Mouse (Mus musculus): ENCODE measurements around the gene Sema4g. TPM values are rescaled to one million over a fixed set of nuclear protein-coding genes. Genes with fewer than 3 reads are reported as not detected.
A peak's percentile ranks its signal among the peaks of the same experiment; 100 is the strongest.

The Sema4g gene
- polyA plus RNA-seq, 1 experiment from 2014 or later: 11.0 TPM

DNA sequence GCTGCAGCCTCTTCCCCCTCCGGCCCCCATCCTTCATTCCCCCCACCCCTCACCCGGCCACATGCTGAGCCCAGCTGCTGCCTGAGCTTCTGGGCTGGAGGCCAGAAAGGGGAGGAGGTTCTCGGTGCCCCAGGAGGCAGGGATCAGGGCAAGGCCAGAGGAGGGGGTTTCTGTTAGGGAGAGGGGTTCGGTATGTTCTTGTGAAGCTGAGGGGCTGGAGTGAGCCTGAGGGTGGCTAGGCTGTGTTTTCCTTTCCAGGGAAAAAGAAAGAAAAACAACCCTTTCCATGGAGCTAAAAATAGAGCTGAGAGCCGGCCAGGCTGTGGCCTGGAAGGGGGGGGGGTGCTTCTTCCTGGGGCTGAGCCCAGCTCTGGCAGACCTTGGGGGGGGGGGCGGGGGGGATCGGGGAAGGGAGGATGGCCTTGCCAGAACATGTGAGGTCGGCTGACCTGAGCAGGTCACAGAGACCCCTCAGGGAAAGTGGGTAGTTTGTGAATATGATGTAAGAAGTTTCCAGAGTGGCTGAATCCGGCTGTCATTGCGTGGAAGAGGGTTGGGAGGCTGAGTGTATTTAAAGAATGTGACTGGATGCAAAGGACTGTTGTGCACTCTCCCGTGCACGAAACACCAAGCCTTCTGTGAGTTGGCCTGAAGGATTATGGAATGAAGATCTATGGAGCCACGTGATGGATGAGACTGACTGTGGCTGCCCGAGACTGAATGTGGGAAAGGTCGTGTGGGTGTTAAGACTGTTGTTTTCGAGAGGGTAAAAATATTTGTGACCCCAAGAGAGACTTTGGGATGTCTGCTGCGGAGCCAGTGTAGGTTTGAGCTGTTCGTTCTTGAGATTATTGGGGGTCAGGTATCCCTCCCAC lies 27.7 kb downstream of the Sema4g start:
- Histone ChIP-seq H3K4me3 (ENCODE audit: low read depth, low read length) (peak overlapping the region; percentile 63), H3K9ac (ENCODE audit: low read length) (peak overlapping the region; percentile 87), H3K4me2 (ENCODE audit: low read length) (peak overlapping the region; percentile 89), H3K36me3 (ENCODE audit: control insufficient read depth, insufficient read depth, low read length) (peaks cover 14% of the 10 kb centered on the region), H3K27me3 (replicated peaks; ENCODE audit: control insufficient read depth, insufficient read depth, low read length) (no peaks in the 10 kb centered on the region), H3K9me3 (replicated peaks; ENCODE audit: control insufficient read depth, low read length) (no peaks in the 10 kb centered on the region), H3K27ac (ENCODE audit: low read depth, low read length) (peak overlapping the region; percentile 97), H3K4me1 (ENCODE audit: control insufficient read depth, insufficient read depth, low read length) (peaks cover 31% of the 10 kb centered on the region)
- WGBS: 2% methylated on average over 17 of the region's 18 CpGs
- ATAC-seq: peak; percentile 27
- DNase-seq (ENCODE audit: low spot score): peak; percentile 87

DNA sequence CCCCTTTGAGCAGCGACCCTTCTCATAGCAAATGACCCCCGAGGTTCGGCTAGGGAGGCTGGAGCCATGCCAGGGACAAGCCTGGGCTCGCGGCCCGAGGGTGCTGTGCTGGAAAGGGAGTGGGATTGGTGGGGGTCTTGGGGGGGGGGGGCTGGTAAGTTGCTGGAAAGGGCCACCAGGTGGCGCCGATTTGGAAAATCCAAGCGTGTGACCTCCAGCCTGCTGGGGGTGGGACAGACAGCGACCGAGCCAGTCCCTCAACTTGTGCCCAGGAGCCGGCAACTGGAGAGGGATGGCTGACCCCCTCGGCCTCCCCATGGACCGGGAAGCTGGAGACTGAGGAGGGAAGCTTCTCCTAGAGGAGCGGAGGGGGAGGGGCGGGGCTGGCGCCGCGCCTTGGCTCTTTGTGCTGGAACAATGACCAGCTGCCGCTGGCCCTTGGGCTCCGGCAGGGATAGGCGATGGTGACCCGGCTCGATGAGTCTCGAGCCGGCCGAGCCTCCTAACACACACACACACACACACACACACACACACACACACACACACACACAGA lies 28.4 kb downstream of the Sema4g start:
- peak overlapping the region; percentile 87 for H3K9ac ChIP-seq (ENCODE audit: low read length)
- peak overlapping the region; percentile 89 for H3K4me2 ChIP-seq (ENCODE audit: low read length)
- no peaks in the 10 kb centered on the region for H3K27me3 ChIP-seq (replicated peaks; ENCODE audit: control insufficient read depth, insufficient read depth, low read length)
- H3K9me3 ChIP-seq (replicated peaks; ENCODE audit: control insufficient read depth, low read length): no peaks in the 10 kb centered on the region
- H3K27ac ChIP-seq (ENCODE audit: low read depth, low read length): peak overlapping the region; percentile 97
- ATAC-seq: peak; percentile 60
- H3K36me3 ChIP-seq (ENCODE audit: control insufficient read depth, insufficient read depth, low read length): peaks cover 14% of the 10 kb centered on the region; the same call in 1 of the 2 replicates
- H3K4me3 ChIP-seq (ENCODE audit: low read depth, low read length): peak overlapping the region; percentile 63
- WGBS: 0% methylated on average over 20 of the region's 27 CpGs
- H3K4me1 ChIP-seq (ENCODE audit: control insufficient read depth, insufficient read depth, low read length): peaks cover 31% of the 10 kb centered on the region
- DNase-seq (ENCODE audit: low spot score): peak; percentile 87

DNA sequence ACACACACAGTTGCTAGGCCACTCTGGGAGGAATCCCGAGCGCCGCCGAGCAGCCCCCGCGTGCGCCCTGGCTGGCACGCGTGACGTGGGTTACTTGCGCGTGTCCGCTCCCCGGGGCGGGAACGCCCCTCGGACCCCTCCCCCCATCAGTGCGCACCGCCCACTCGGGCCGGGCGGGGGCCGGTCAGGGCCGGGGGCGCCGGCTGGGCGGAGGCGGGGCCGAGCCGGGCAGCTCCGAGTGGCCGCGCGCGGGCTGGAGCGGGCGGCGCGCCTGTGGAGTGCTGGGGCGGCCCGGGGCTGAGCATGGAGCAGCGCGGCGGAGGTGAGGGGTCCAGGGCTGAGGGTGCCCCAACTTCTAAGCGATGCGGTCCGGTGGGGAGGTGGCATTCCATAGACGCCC lies 29.0 kb downstream of the Sema4g start:
- Histone ChIP-seq H3K9ac (ENCODE audit: low read length) (peak overlapping the region; percentile 87), H3K9me3 (replicated peaks; ENCODE audit: control insufficient read depth, low read length) (no peaks in the 10 kb centered on the region), H3K27me3 (replicated peaks; ENCODE audit: control insufficient read depth, insufficient read depth, low read length) (no peaks in the 10 kb centered on the region), H3K4me3 (ENCODE audit: low read depth, low read length) (peak overlapping the region; percentile 63), H3K4me1 (ENCODE audit: control insufficient read depth, insufficient read depth, low read length) (peaks cover 31% of the 10 kb centered on the region), H3K36me3 (ENCODE audit: control insufficient read depth, insufficient read depth, low read length) (peaks cover 16% of the 10 kb centered on the region; the same call in 1 of the 2 replicates), H3K27ac (ENCODE audit: low read depth, low read length) (peak overlapping the region; percentile 97), H3K4me2 (ENCODE audit: low read length) (peak overlapping the region; percentile 89)
- WGBS: under 1% methylated on average over 32 of the region's 48 CpGs
- ATAC-seq (peak; percentile 61), DNase-seq (ENCODE audit: low spot score) (peak; percentile 80)

DNA sequence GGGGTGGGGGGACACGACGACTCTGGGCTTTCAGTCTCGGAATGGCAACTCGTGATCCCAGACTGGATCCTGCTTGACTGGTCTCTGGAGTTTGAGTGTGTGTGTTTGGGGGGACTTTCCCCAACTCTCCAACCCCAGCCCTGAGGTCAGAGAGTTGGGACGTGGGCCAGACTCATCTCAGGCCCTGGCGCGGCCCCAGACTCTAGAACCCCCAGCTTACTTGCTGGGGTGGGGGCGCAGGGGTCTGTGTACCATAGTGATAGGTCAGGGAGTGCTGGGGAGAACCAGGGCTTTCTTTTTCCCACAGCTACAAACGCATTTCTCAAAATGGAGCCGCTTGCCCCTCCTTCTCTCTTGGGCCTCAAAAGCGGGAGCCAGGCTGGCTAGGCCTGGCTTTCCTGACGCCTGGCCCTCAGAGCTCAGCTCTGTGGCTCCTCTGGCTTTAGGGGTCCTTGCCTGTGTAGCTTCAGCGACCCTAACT lies 29.5 kb downstream of the Sema4g start:
- peak; percentile 51 for DNase-seq (ENCODE audit: low spot score)
- H3K4me1 ChIP-seq (ENCODE audit: control insufficient read depth, insufficient read depth, low read length): peaks cover 31% of the 10 kb centered on the region

DNA sequence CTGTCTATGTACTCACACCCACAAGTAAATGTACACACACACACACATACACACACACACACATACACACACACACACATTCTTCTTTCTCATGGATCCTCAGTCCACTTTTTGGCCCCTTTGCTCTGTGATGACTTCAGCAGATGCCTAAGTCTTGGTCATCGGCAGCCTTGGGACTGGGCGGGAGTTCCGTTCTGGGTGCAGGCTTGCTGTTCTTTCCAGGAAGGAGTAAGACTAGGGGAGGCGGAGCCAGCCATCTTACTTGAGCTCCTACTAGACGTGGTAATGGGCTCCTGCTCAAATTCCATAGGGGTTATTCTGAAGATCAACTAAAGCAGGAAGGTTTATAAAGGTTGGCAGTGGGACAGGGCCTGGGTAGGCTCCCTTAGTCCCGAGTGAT lies 31.4 kb downstream of the Sema4g start:
- no peak overlapping the region for H3K4me2 ChIP-seq (ENCODE audit: low read length)

More for the DNA sequence above, 29.5 kb downstream of the Sema4g start:
- peak overlapping the region; percentile 97 for H3K27ac ChIP-seq (ENCODE audit: low read depth, low read length)
- H3K4me2 ChIP-seq (ENCODE audit: low read length): peak overlapping the region; percentile 89
- 0% methylated on average over 13 of the region's 13 CpGs for WGBS
- no peaks in the 10 kb centered on the region for H3K9me3 ChIP-seq (replicated peaks; ENCODE audit: control insufficient read depth, low read length)
- peak; percentile 1; the same call in 1 of the 2 replicates for ATAC-seq
- H3K36me3 ChIP-seq (ENCODE audit: control insufficient read depth, insufficient read depth, low read length): peaks cover 18% of the 10 kb centered on the region
- H3K4me3 ChIP-seq (ENCODE audit: low read depth, low read length): peak overlapping the region; percentile 63
- H3K27me3 ChIP-seq (replicated peaks; ENCODE audit: control insufficient read depth, insufficient read depth, low read length): no peaks in the 10 kb centered on the region
- H3K9ac ChIP-seq (ENCODE audit: low read length): peak overlapping the region; percentile 87

DNA sequence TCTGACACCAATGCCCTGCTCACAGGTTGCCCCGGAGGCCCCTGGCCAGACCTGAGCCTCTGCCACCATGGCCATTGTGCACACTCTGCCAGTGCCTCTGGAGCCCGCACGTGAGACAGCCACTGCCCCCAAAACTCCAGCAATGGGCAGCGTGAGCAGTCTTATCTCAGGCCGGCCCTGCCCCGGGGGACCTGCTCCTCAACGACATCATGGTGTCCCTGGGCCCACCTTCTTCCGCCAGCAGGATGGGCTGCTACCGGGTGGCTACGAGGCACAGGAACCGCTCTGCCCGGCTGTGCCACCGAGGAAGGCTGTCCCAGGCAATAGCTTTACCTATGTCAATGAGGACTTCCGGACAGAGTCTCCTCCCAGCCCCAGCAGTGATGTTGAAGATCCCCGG lies 32.5 kb downstream of the Sema4g start:
- Histone ChIP-seq H3K4me2 (ENCODE audit: low read length) (no peak overlapping the region), H3K27ac (ENCODE audit: low read depth, low read length) (no peak overlapping the region), H3K4me1 (ENCODE audit: control insufficient read depth, insufficient read depth, low read length) (peaks cover 17% of the 10 kb centered on the region), H3K9ac (ENCODE audit: low read length) (no peak overlapping the region), H3K27me3 (replicated peaks; ENCODE audit: control insufficient read depth, insufficient read depth, low read length) (no peaks in the 10 kb centered on the region), H3K36me3 (ENCODE audit: control insufficient read depth, insufficient read depth, low read length) (peaks cover 43% of the 10 kb centered on the region), H3K9me3 (replicated peaks; ENCODE audit: control insufficient read depth, low read length) (no peaks in the 10 kb centered on the region), H3K4me3 (ENCODE audit: low read depth, low read length) (no peak overlapping the region)
- no peak for ATAC-seq
- DNase-seq (ENCODE audit: low spot score): no peak
- 93% methylated on average over 15 of the region's 15 CpGs for WGBS

More for the DNA sequence above, 31.4 kb downstream of the Sema4g start:
- peaks cover 26% of the 10 kb centered on the region for H3K4me1 ChIP-seq (ENCODE audit: control insufficient read depth, insufficient read depth, low read length)
- no peak overlapping the region for H3K4me3 ChIP-seq (ENCODE audit: low read depth, low read length)
- 71% methylated on average over 6 of the region's 6 CpGs for WGBS
- H3K27ac ChIP-seq (ENCODE audit: low read depth, low read length): no peak overlapping the region
- no peak overlapping the region for H3K9ac ChIP-seq (ENCODE audit: low read length)
- no peak for DNase-seq (ENCODE audit: low spot score)
- no peaks in the 10 kb centered on the region for H3K27me3 ChIP-seq (replicated peaks; ENCODE audit: control insufficient read depth, insufficient read depth, low read length)
- no peaks in the 10 kb centered on the region for H3K9me3 ChIP-seq (replicated peaks; ENCODE audit: control insufficient read depth, low read length)
- H3K36me3 ChIP-seq (ENCODE audit: control insufficient read depth, insufficient read depth, low read length): peaks cover 32% of the 10 kb centered on the region
- no peak for ATAC-seq

DNA sequence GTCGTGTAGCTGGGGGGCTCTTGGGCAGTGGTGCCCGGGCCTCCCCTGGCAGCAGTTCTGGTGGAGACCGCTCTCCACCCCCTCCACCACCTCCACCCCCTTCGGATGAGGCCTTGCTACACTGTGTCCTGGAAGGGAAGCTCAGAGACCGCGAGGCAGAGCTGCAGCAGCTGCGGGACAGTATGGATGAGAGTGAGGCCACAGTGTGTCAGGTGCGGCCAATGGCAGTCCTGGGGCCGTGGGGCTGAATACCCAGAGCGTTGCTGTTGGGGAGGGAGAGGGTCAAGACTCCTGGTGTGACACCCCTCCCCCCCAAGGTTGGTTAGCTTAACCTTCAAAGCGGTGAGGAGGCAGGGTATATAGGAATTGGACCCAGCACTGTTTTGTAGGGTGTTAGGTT lies 35.1 kb downstream of the Sema4g start:
- Histone ChIP-seq H3K27me3 (replicated peaks; ENCODE audit: control insufficient read depth, insufficient read depth, low read length) (no peaks in the 10 kb centered on the region), H3K36me3 (ENCODE audit: control insufficient read depth, insufficient read depth, low read length) (peaks cover 66% of the 10 kb centered on the region), H3K27ac (ENCODE audit: low read depth, low read length) (no peak overlapping the region), H3K9ac (ENCODE audit: low read length) (no peak overlapping the region), H3K4me3 (ENCODE audit: low read depth, low read length) (no peak overlapping the region), H3K4me1 (ENCODE audit: control insufficient read depth, insufficient read depth, low read length) (peaks cover 9% of the 10 kb centered on the region), H3K9me3 (replicated peaks; ENCODE audit: control insufficient read depth, low read length) (no peaks in the 10 kb centered on the region), H3K4me2 (ENCODE audit: low read length) (no peak overlapping the region)
- ATAC-seq (no peak), DNase-seq (ENCODE audit: low spot score) (no peak)
- 84% methylated on average over 11 of the region's 11 CpGs for WGBS

DNA sequence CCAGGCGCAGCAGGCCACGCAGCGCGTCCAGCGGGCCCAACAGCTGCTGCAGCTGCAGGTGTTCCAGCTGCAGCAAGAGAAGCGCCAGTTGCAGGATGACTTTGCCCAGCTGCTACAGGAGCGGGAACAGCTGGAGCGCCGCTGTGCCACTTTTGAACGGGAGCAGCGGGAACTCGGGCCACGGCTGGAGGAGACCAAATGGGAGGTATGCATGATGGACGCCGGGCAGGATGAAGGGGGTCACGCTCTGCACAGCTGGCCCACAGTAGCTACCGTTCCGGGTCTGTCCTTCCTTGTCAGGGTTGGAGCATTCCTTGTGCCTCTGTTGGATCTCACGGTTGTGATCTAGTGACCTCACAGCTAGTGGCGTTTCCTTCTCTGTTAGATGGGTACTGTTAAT lies 35.9 kb downstream of the Sema4g start:
- peaks cover 66% of the 10 kb centered on the region for H3K36me3 ChIP-seq (ENCODE audit: control insufficient read depth, insufficient read depth, low read length)
- H3K27me3 ChIP-seq (replicated peaks; ENCODE audit: control insufficient read depth, insufficient read depth, low read length): no peaks in the 10 kb centered on the region
- no peak overlapping the region for H3K4me2 ChIP-seq (ENCODE audit: low read length)
- H3K9ac ChIP-seq (ENCODE audit: low read length): no peak overlapping the region
- no peaks in the 10 kb centered on the region for H3K9me3 ChIP-seq (replicated peaks; ENCODE audit: control insufficient read depth, low read length)
- WGBS: 91% methylated on average over 20 of the region's 20 CpGs
- H3K4me1 ChIP-seq (ENCODE audit: control insufficient read depth, insufficient read depth, low read length): 0 out of 2 replicates have a peak, but pooled peaks cover 5% of the 10 kb centered on the region
- H3K27ac ChIP-seq (ENCODE audit: low read depth, low read length): no peak overlapping the region
- no peak overlapping the region for H3K4me3 ChIP-seq (ENCODE audit: low read depth, low read length)
- no peak for DNase-seq (ENCODE audit: low spot score)
- ATAC-seq: no peak
